In the genomic region with DNA sequence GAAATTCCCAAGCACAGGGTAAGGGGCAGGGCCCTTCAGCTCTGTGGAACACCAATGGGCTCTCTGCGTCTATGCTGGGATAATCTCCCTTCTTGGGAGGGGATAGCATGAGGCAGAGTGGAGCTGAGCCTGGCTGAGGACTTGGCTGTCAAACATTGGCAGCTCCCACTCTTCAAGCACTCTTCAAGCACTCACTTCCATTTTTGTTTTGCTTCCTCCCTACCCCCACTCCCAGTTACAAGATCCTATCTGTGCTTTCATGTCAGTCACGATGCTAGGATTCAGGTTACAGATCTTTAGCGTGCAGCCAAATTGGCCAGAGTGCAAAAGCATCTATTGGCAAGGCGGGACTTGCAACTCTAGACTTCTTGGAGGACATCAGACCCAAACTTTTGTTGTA, we compare ENCODE assay signal across 17 mouse cellular contexts. TPM values are rescaled to one million over a fixed set of nuclear protein-coding genes. Genes with fewer than 3 reads are reported as not detected.
A peak's percentile ranks its signal among the peaks of the same experiment; 100 is the strongest.
DNase-seq lines count a peak whose midpoint lies in the region; ATAC-seq and TF ChIP-seq lines count a peak whose summit lies in the region.
"Had no signal": no experiment of that assay in that cellular context is flagged by ENCODE, and none has a peak within 500 bp of the region (broad histone marks: within the 10 kb centered on the region; RNA-seq: fewer than 3 reads in every experiment).

No protein-coding gene starts in this region.

- no peak overlapping the region for H3K9ac ChIP-seq in ES-E14 (ENCODE audit: insufficient read depth, low read depth, low read length, poor library complexity, severe bottlenecking)
- H3K9ac ChIP-seq in intestine, embryonic 14.5 days (ENCODE audit: low read length), result no peak overlapping the region
- H3K9ac ChIP-seq: forebrain, embryonic 15.5 days; liver, embryonic 15.5 days had no signal

- no peak for TF ChIP-seq CTCF in gastrocnemius, adult 2 months (IDR thresholded peaks at IDR 0.05)

- in situ Hi-C loops in ES-E14 (cut with MboI; ENCODE audit: low sequenced_read_pairs in 2 of 2, unreplicated experiment in 2 of 2), result no loop called here

- peak overlapping the region; percentile 46; the same call in 1 of the 2 replicates for H3K4me2 ChIP-seq in intestine, embryonic 14.5 days (ENCODE audit: low read length)
- H3K4me2 ChIP-seq: forebrain, embryonic 15.5 days; liver, embryonic 15.5 days; midbrain, embryonic 11.5 days had no signal

- DNase-seq in gastrocnemius, adult 2 months, result peak; percentile 75
- DNase-seq in gastrocnemius, postnatal 36 days, result no peak
- DNase-seq in ES-E14 (ENCODE audit: low read depth, low spot score), result no peak
- DNase-seq in intestine, embryonic 14.5 days (ENCODE audit: low spot score), result no peak
- DNase-seq in lung, postnatal 36 days, result peak; percentile 70
- no peak for DNase-seq in heart, postnatal 25 days (ENCODE audit: low spot score)
- DNase-seq in ovary, adult 18-20 months (ENCODE audit: low spot score), result no peak
- DNase-seq: B cell, adult 2 months; cerebellum, adult 8-10 months; kidney, adult 8-10 months; thymus, adult 18-20 months had no signal

- peaks cover 35% of the 10 kb centered on the region for H3K36me3 ChIP-seq in ES-E14 (ENCODE audit: control insufficient read depth, insufficient read depth, low read length, poor library complexity, severe bottlenecking)
- H3K36me3 ChIP-seq in intestine, embryonic 14.5 days (ENCODE audit: control insufficient read depth, insufficient read depth, low read length), result peaks cover 6% of the 10 kb centered on the region; the same call in 1 of the 2 replicates
- H3K36me3 ChIP-seq: forebrain, embryonic 15.5 days; G1E; liver, embryonic 15.5 days had no signal

- H3K9me3 ChIP-seq in ES-E14 (ENCODE audit: control insufficient read depth, insufficient read depth, low read depth, low read length), result no peaks in the 10 kb centered on the region
- H3K9me3 ChIP-seq in intestine, embryonic 14.5 days (ENCODE audit: control insufficient read depth, low read length), result no peaks in the 10 kb centered on the region
- H3K9me3 ChIP-seq: forebrain, embryonic 15.5 days; G1E; liver, embryonic 15.5 days had no signal

- no peak overlapping the region for H3K4me3 ChIP-seq in gastrocnemius, adult 2 months
- H3K4me3 ChIP-seq in ES-E14 (ENCODE audit: insufficient read depth in 1 of 2, low read depth in 1 of 2, low read length in 2 of 2, poor library complexity in 1 of 2, severe bottlenecking in 1 of 2), result no peak overlapping the region
- H3K4me3 ChIP-seq in intestine, embryonic 14.5 days (ENCODE audit: low read depth, low read length), result no peak overlapping the region
- H3K4me3 ChIP-seq: forebrain, embryonic 15.5 days; liver, embryonic 15.5 days had no signal

- H3K27ac ChIP-seq in gastrocnemius, adult 2 months, result peak overlapping the region; percentile 74
- peak overlapping the region; percentile 22; the same call in 1 of the 2 replicates for H3K27ac ChIP-seq in ES-E14 (ENCODE audit: insufficient read depth, low read depth, low read length, poor library complexity, severe bottlenecking)
- H3K27ac ChIP-seq in intestine, embryonic 14.5 days (ENCODE audit: low read depth), result no peak overlapping the region
- H3K27ac ChIP-seq: forebrain, embryonic 15.5 days had no signal

- ATAC-seq in intestine, embryonic 14.5 days (replicated peaks; ENCODE audit: low FRiP score, low TSS enrichment, low read depth), result no peak
- no peak for ATAC-seq in monocyte, adult 5-6 weeks (replicated peaks; ENCODE audit: insufficient number of reproducible peaks, low FRiP score, low TSS enrichment, poor library complexity, severe bottlenecking)
- ATAC-seq: forebrain, embryonic 15.5 days had no signal

- peaks cover 4 to 28% of the 10 kb centered on the region in 2 experiments for H3K4me1 ChIP-seq in ES-E14 (ENCODE audit: control insufficient read depth in 2 of 2, insufficient read depth in 2 of 2, low read length in 2 of 2, poor library complexity in 1 of 2)
- H3K4me1 ChIP-seq in intestine, embryonic 14.5 days (replicated peaks; ENCODE audit: control insufficient read depth, insufficient read depth, low read length), result 0 out of 2 replicates have a peak, but pooled peaks cover 4% of the 10 kb centered on the region

- 0 out of 2 replicates have a peak, but pooled peaks cover 7% of the 10 kb centered on the region for H3K27me3 ChIP-seq in intestine, embryonic 14.5 days (replicated peaks; ENCODE audit: control insufficient read depth, insufficient read depth, low read length)
- H3K27me3 ChIP-seq: forebrain, embryonic 15.5 days had no signal

- 38% methylated on average over 4 of the region's 4 CpGs for WGBS in intestine, embryonic 14.5 days

- intact Hi-C loops in gastrocnemius, adult 2 months (cut with DNase I), result no loop called here
- intact Hi-C loops in gastrocnemius, postnatal 36 days (cut with DNase I), result no loop called here
- intact Hi-C loops in heart, postnatal 25 days (cut with DNase I), result no loop called here

TF ChIP-seq in ES-E14, 5 proteins besides CTCF, POLR2A, EP300 and RAD21:
- TF ChIP-seq ZNF384 (IDR thresholded peaks at IDR 0.05; ENCODE audit: low read depth, low read length), result no peak
- TF ChIP-seq CHD2 (IDR thresholded peaks at IDR 0.05; ENCODE audit: low read depth, low read length), result no peak
- no peak for TF ChIP-seq HCFC1 (IDR thresholded peaks at IDR 0.05; ENCODE audit: borderline replicate concordance, insufficient read depth, low read length)
- no peak for TF ChIP-seq ZC3H11A (IDR thresholded peaks at IDR 0.05; ENCODE audit: borderline replicate concordance, low read depth, low read length)
- TF ChIP-seq MAFK (IDR thresholded peaks at IDR 0.05; ENCODE audit: insufficient read depth, low read depth, low read length), result no peak

RNA-seq across cellular contexts. Expression of a gene that starts 5.5 kb away (rescaled TPM):
- under 1 TPM; 0.22 to 0.28 TPM for total RNA-seq in gastrocnemius, adult 2 months (2021)
- not detected for total RNA-seq in gastrocnemius, postnatal 36 days (2021)
- total RNA-seq in ES-E14 (2012; rRNA removed), result 9.4 and 13.4 TPM in 2 replicates
- 160 and 169 TPM in 2 replicates for polyA plus RNA-seq in intestine, embryonic 14.5 days (2014; fragmentation: Nextera tagmentation; extraction: Ambion mirVana)
- 0.19 TPM in 1 of 3 replicates, not detected in the others for total RNA-seq in monocyte, adult 5-6 weeks (2017)
- not detected for total RNA-seq in heart, postnatal 25 days (2021)
- total RNA-seq: G1E; layer of hippocampus, adult 18-20 months had no signal
- polyA plus RNA-seq: G1E had no signal

RNA-seq across cellular contexts. Expression of a gene that starts 31.0 kb away (rescaled TPM):
- 10 to 100 TPM; 11.9 to 15.8 TPM for total RNA-seq in gastrocnemius, adult 2 months (2021)
- 10 to 100 TPM; 11.1 to 11.3 TPM for total RNA-seq in gastrocnemius, postnatal 36 days (2021)
- total RNA-seq in ES-E14 (2012; rRNA removed), result 19.1 and 21.8 TPM in 2 replicates
- 129 and 132 TPM in 2 replicates for polyA plus RNA-seq in intestine, embryonic 14.5 days (2014; fragmentation: Nextera tagmentation; extraction: Ambion mirVana)
- 66.6 to 85.9 TPM (median 71.4 TPM) in 3 replicates for total RNA-seq in monocyte, adult 5-6 weeks (2017)
- 10 to 100 TPM; 22.1 TPM for total RNA-seq in heart, postnatal 25 days (2021)

Comparison
In these comparisons a context has a peak if more than half of its experiments do, and no peak if none do; other contexts are left out.
1. DNase-seq: peak in gastrocnemius, adult 2 months (single experiment) and lung, postnatal 36 days (single experiment); none in gastrocnemius, postnatal 36 days (0 of 2), ES-E14 (single experiment), intestine, embryonic 14.5 days (single experiment), heart, postnatal 25 days (single experiment) and ovary, adult 18-20 months (single experiment).